Mouse (Mus musculus): ENCODE measurements at regions not wholly inside any gene's neighbourhood (a gene's known extent, or its start where the extent isn't known, plus 50 kb on each side); places are given as distances from the start of the nearest gene placed in this dataset.

DNA sequence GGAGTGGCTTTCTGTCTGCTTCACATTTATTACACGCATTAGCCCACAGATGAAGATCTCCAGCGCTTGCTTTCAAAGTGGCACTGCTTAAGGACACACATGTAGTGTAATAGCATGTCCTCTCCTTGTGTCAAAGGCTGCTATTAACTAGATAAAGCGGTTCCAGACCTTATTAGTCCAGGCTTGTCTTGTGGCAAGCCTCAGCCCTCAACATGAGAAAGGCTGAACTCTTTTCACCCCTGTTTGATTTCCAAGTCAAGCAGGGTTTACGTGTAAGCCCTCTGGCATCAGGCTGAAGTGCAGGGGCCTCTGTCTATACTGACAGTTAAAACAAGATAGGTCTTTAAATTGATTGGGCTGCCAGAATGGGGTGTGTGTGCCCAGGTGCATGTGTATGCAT, 403.7 kb upstream of the Adamts16 start:
- H3K9ac ChIP-seq (replicated peaks; ENCODE audit: low read length) = no peak overlapping the region
- 82% methylated on average over 4 of the region's 4 CpGs for WGBS
- no peaks in the 10 kb centered on the region for H3K36me3 ChIP-seq (ENCODE audit: insufficient read depth, low read length)
- no peaks in the 10 kb centered on the region for H3K9me3 ChIP-seq (ENCODE audit: low read length)
- H3K4me2 ChIP-seq (replicated peaks; ENCODE audit: low read depth, low read length) = no peak overlapping the region
- no peaks in the 10 kb centered on the region; the same call in 1 of the 2 replicates for H3K4me1 ChIP-seq (ENCODE audit: insufficient read depth, low read length)
- peaks cover 26% of the 10 kb centered on the region for H3K27me3 ChIP-seq (ENCODE audit: insufficient read depth, low read length)
- no peak for ATAC-seq (ENCODE audit: low FRiP score, low TSS enrichment)
- no peak overlapping the region for H3K4me3 ChIP-seq (ENCODE audit: low read length)
- H3K27ac ChIP-seq (ENCODE audit: low read length) = no peak overlapping the region

DNA sequence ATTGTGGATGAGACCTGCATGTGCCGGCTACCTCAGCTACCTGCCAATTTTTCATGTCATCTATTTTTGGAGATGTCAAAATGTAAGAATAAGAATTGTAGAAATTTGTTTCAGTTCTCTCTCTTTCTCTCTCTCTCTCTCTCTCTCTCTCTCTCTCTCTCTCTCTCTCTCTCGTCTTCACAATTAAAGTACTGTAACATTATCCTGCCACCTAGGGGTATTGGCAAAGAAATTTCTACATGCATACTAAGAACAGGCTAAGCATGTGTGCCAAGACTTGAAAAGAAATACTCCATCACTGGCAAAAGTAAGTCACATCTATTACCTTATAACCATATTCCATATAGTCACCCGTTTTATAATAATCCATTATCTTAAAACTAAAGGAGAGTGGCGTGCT, 398.2 kb upstream of the Adamts16 start:
- H3K36me3 ChIP-seq (ENCODE audit: insufficient read depth, low read length) = no peaks in the 10 kb centered on the region
- no peak overlapping the region for H3K27ac ChIP-seq (ENCODE audit: low read length)
- H3K4me1 ChIP-seq (ENCODE audit: insufficient read depth, low read length) = no peaks in the 10 kb centered on the region
- H3K9me3 ChIP-seq (ENCODE audit: low read length) = no peaks in the 10 kb centered on the region
- H3K4me3 ChIP-seq (ENCODE audit: low read length) = no peak overlapping the region
- 75% methylated on average over 4 of the region's 4 CpGs for WGBS
- H3K4me2 ChIP-seq (replicated peaks; ENCODE audit: low read depth, low read length) = no peak overlapping the region
- ATAC-seq (ENCODE audit: low FRiP score, low TSS enrichment) = no peak
- H3K27me3 ChIP-seq (ENCODE audit: insufficient read depth, low read length) = peaks cover 20% of the 10 kb centered on the region
- no peak overlapping the region for H3K9ac ChIP-seq (replicated peaks; ENCODE audit: low read length)

DNA sequence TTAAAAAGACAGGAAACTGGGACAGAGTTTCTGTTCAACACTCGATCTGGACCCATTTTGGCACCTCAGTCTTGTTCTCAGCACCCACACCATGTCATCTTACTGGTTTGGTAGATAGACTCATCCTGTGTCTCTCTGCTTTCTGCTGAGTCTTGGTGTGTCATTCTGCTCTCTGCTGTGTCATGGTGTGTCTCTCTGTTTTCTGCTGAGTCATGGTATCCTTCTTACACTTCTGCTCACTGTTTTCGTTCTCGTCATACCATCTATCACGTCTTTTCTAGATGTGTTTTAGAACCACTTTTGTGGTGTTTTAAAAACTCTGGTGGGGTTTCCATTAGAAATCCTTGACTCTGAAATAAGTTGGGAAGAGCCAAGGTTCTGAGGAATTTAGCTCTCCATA, 393.7 kb upstream of the Adamts16 start:
- Histone ChIP-seq H3K9me3 (ENCODE audit: low read length) (no peaks in the 10 kb centered on the region), H3K4me2 (replicated peaks; ENCODE audit: low read depth, low read length) (no peak overlapping the region), H3K9ac (replicated peaks; ENCODE audit: low read length) (no peak overlapping the region), H3K4me3 (ENCODE audit: low read length) (no peak overlapping the region), H3K36me3 (ENCODE audit: insufficient read depth, low read length) (no peaks in the 10 kb centered on the region), H3K27ac (ENCODE audit: low read length) (no peak overlapping the region), H3K27me3 (ENCODE audit: insufficient read depth, low read length) (peaks cover 6% of the 10 kb centered on the region; the same call in 1 of the 2 replicates), H3K4me1 (ENCODE audit: insufficient read depth, low read length) (no peaks in the 10 kb centered on the region)
- WGBS = 82% methylated on average over 4 of the region's 4 CpGs
- ATAC-seq (ENCODE audit: low FRiP score, low TSS enrichment) = no peak

DNA sequence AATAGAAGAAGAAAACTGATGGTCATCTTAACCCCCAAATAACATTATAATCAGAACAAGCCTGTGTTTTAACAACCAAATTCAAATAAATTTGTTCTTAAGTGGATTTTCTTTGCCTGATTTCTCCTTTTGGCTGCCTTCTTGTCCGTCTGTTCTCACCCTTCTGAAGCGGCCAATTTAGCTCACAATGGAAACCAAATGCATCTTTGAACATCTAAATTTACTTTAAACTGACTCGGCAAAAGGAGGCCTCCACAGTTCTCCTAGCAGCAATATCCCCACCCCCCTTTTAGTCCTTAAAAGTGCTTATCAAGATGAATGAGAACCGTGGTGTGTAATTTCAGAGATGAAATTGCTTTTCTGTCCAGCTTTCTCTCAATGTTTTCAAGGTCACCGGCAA, 389.6 kb upstream of the Adamts16 start:
- ATAC-seq (ENCODE audit: low FRiP score, low TSS enrichment) = no peak
- Histone ChIP-seq H3K4me3 (ENCODE audit: low read length) (no peak overlapping the region), H3K4me1 (ENCODE audit: insufficient read depth, low read length) (no peaks in the 10 kb centered on the region), H3K27me3 (ENCODE audit: insufficient read depth, low read length) (0 out of 2 replicates have a peak, but pooled peaks cover 3% of the 10 kb centered on the region), H3K9me3 (ENCODE audit: low read length) (no peaks in the 10 kb centered on the region), H3K4me2 (replicated peaks; ENCODE audit: low read depth, low read length) (no peak overlapping the region), H3K9ac (replicated peaks; ENCODE audit: low read length) (no peak overlapping the region), H3K36me3 (ENCODE audit: insufficient read depth, low read length) (no peaks in the 10 kb centered on the region), H3K27ac (ENCODE audit: low read length) (no peak overlapping the region)
- WGBS = 68% methylated on average over 5 of the region's 5 CpGs

DNA sequence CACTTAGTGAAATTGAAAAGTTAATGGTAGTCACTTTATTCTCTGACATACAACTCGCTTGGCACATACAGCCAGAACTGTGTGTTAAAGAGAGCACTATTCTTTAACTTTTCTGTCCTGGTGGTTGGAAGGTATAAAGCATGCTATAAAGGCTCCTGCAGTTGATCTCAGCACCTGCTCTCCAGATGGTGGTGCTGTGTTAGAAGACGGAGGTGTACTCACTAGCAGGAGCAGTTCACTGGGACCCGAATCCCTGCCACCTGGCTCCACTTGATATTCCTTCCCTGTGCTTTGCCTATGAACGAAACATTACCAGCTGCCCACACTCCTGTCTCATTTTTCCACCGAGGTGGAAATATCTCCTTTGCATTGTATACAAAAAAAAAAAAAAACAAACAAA, 373.2 kb upstream of the Adamts16 start:
- no peaks in the 10 kb centered on the region for H3K4me1 ChIP-seq (ENCODE audit: insufficient read depth, low read length)
- no peak overlapping the region for H3K9ac ChIP-seq (replicated peaks; ENCODE audit: low read length)
- 60% methylated on average over 5 of the region's 5 CpGs for WGBS
- no peaks in the 10 kb centered on the region for H3K27me3 ChIP-seq (ENCODE audit: insufficient read depth, low read length)
- no peak overlapping the region for H3K27ac ChIP-seq (ENCODE audit: low read length)
- ATAC-seq (ENCODE audit: low FRiP score, low TSS enrichment) = no peak
- no peak overlapping the region for H3K4me2 ChIP-seq (replicated peaks; ENCODE audit: low read depth, low read length)
- H3K36me3 ChIP-seq (ENCODE audit: insufficient read depth, low read length) = no peaks in the 10 kb centered on the region
- no peak overlapping the region for H3K4me3 ChIP-seq (ENCODE audit: low read length)
- H3K9me3 ChIP-seq (ENCODE audit: low read length) = no peaks in the 10 kb centered on the region

DNA sequence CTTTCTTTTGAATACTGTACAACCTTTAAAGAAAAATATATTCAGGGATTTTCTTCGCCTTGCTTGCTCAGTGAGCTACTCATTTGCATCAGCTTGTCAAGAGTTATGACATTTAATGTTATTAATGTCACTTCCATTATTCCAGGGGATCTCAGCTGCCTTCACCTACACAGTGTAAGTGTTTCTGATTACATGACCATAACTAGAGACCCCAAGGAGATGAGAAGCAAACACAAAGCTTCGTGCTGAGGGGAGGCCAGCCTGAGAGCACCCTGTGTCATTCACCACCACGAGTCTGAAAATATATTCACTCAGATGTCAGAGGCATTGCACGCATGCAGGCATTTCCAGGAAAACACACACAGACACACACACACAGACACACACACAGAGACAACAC, 369.8 kb upstream of the Adamts16 start:
- H3K27ac ChIP-seq (ENCODE audit: low read length) = no peak overlapping the region
- no peaks in the 10 kb centered on the region for H3K9me3 ChIP-seq (ENCODE audit: low read length)
- no peaks in the 10 kb centered on the region for H3K4me1 ChIP-seq (ENCODE audit: insufficient read depth, low read length)
- no peak for ATAC-seq (ENCODE audit: low FRiP score, low TSS enrichment)
- no peaks in the 10 kb centered on the region for H3K36me3 ChIP-seq (ENCODE audit: insufficient read depth, low read length)
- H3K4me3 ChIP-seq (ENCODE audit: low read length) = no peak overlapping the region
- no peaks in the 10 kb centered on the region for H3K27me3 ChIP-seq (ENCODE audit: insufficient read depth, low read length)
- WGBS = 74% methylated on average over 4 of the region's 4 CpGs
- H3K4me2 ChIP-seq (replicated peaks; ENCODE audit: low read depth, low read length) = no peak overlapping the region
- H3K9ac ChIP-seq (replicated peaks; ENCODE audit: low read length) = no peak overlapping the region

DNA sequence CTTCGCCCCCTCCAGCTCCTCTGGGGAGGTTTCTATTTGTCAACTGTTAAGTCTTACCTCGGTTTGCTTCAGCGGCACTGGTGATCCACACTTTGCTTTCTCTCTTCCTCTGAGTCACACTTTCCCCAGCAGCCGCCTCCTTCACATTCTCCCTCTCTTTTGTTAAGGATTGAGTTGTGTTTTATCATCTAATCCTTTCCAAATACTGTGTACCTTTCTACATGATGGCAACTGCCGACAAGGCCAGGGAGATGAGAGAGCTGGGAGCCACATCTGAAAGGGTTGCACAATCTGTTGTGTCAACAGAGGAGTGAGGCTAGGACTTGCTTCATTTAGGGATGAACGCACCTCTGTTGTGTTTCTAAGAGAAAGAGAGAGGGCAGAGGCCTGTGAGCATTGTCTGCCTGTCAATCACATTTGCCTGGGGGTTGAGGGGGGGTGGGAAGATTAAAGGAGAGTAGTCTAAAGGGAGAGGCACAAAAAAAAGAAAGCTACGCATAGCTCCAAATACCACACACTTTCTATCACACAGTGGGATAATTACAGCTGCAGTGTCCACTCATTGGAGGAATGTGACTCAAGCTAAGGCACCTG, 369.1 kb upstream of the Adamts16 start:
- no peaks in the 10 kb centered on the region for H3K4me1 ChIP-seq (ENCODE audit: insufficient read depth, low read length)
- H3K9ac ChIP-seq (replicated peaks; ENCODE audit: low read length) = no peak overlapping the region
- H3K36me3 ChIP-seq (ENCODE audit: insufficient read depth, low read length) = no peaks in the 10 kb centered on the region
- H3K27ac ChIP-seq (ENCODE audit: low read length) = no peak overlapping the region
- H3K27me3 ChIP-seq (ENCODE audit: insufficient read depth, low read length) = no peaks in the 10 kb centered on the region
- no peak for ATAC-seq (ENCODE audit: low FRiP score, low TSS enrichment)
- no peaks in the 10 kb centered on the region for H3K9me3 ChIP-seq (ENCODE audit: low read length)
- H3K4me2 ChIP-seq (replicated peaks; ENCODE audit: low read depth, low read length) = no peak overlapping the region
- no peak overlapping the region for H3K4me3 ChIP-seq (ENCODE audit: low read length)
- WGBS = 67% methylated on average over 7 of the region's 7 CpGs

DNA sequence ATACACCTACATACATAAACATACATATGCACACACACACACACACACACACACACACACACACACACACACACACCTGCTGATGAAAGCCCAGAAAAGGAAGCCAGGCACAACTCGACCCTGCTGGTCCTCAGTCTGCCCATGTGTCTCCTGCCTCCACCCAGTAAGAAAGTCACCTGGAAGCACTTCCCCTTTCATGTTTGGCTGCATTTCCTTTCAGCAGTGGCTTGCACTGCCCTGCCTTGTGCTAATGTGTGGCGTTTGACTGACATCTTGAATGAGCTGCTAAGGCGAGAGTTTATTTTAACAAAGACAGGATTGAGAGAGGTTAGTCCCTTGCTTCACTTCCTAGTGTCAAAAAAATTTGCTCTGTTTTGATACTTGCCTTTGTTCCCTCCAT, 364.1 kb upstream of the Adamts16 start:
- no peaks in the 10 kb centered on the region for H3K36me3 ChIP-seq (ENCODE audit: insufficient read depth, low read length)
- WGBS = 56% methylated on average over 3 of the region's 3 CpGs
- no peak overlapping the region for H3K4me2 ChIP-seq (replicated peaks; ENCODE audit: low read depth, low read length)
- H3K27ac ChIP-seq (ENCODE audit: low read length) = no peak overlapping the region
- no peak overlapping the region for H3K4me3 ChIP-seq (ENCODE audit: low read length)
- no peak for ATAC-seq (ENCODE audit: low FRiP score, low TSS enrichment)
- no peaks in the 10 kb centered on the region for H3K27me3 ChIP-seq (ENCODE audit: insufficient read depth, low read length)
- no peaks in the 10 kb centered on the region for H3K9me3 ChIP-seq (ENCODE audit: low read length)
- 0 out of 2 replicates have a peak, but pooled peaks cover 2% of the 10 kb centered on the region for H3K4me1 ChIP-seq (ENCODE audit: insufficient read depth, low read length)
- no peak overlapping the region for H3K9ac ChIP-seq (replicated peaks; ENCODE audit: low read length)

DNA sequence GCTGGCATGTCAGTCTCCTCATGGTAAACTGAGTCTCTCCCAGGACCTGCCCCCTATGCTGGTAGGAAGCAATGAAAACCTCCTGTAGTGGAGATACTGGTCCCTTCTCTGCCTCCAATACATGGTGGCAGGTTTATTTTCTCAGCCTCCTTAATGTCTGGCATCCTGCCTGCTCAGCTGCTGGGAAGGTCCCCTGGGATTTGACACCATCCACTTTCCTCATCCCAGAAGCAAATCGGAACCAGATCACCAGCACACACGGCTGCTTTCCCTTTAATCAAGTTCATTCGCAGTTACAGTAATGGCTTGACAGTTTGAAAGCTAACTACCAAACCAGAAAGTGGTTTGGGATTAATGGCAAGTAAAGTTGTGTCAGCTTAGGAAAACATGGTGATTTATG, 359.0 kb upstream of the Adamts16 start:
- WGBS = 13% methylated on average over 3 of the region's 3 CpGs
- no peaks in the 10 kb centered on the region for H3K27me3 ChIP-seq (ENCODE audit: insufficient read depth, low read length)
- ATAC-seq (ENCODE audit: low FRiP score, low TSS enrichment) = no peak
- H3K9me3 ChIP-seq (ENCODE audit: low read length) = no peaks in the 10 kb centered on the region
- 0 out of 2 replicates have a peak, but pooled peaks cover 5% of the 10 kb centered on the region for H3K4me1 ChIP-seq (ENCODE audit: insufficient read depth, low read length)
- H3K9ac ChIP-seq (replicated peaks; ENCODE audit: low read length) = no peak overlapping the region
- H3K4me2 ChIP-seq (replicated peaks; ENCODE audit: low read depth, low read length) = no peak overlapping the region
- no peak overlapping the region for H3K4me3 ChIP-seq (ENCODE audit: low read length)
- no peaks in the 10 kb centered on the region for H3K36me3 ChIP-seq (ENCODE audit: insufficient read depth, low read length)
- no peak overlapping the region for H3K27ac ChIP-seq (ENCODE audit: low read length)

DNA sequence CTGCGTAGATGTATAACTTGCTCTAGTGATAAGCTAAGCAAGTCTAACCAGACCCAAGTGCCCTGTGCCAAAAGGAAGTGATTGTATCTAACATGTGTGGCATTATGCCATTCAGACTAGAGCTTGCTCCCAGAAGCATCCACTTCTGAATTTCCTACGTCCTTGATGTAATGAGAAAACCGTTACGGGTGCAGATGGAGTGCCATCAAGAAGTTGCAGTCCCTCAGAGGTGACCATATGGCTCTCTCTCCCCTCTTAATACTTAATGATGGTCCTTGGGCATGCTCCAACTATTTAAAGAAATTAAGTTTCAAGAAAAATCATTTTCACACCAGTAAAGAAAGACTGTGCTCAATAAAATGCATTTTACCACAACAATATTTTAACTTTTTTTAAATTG, 354.1 kb upstream of the Adamts16 start:
- no peak for ATAC-seq (ENCODE audit: low FRiP score, low TSS enrichment)
- no peaks in the 10 kb centered on the region for H3K9me3 ChIP-seq (ENCODE audit: low read length)
- WGBS = 82% methylated on average over 4 of the region's 4 CpGs
- H3K27me3 ChIP-seq (ENCODE audit: insufficient read depth, low read length) = no peaks in the 10 kb centered on the region
- no peak overlapping the region for H3K9ac ChIP-seq (replicated peaks; ENCODE audit: low read length)
- no peak overlapping the region for H3K4me2 ChIP-seq (replicated peaks; ENCODE audit: low read depth, low read length)
- no peaks in the 10 kb centered on the region for H3K36me3 ChIP-seq (ENCODE audit: insufficient read depth, low read length)
- no peak overlapping the region for H3K27ac ChIP-seq (ENCODE audit: low read length)
- H3K4me3 ChIP-seq (ENCODE audit: low read length) = no peak overlapping the region
- H3K4me1 ChIP-seq (ENCODE audit: insufficient read depth, low read length) = 0 out of 2 replicates have a peak, but pooled peaks cover 2% of the 10 kb centered on the region

All from kidney, embryonic 16.5 days (tissue).